Mouse (Mus musculus) forebrain, embryonic 14.5 days (tissue): ENCODE data around the gene Zbtb5. TPM values are rescaled to one million over a fixed set of nuclear protein-coding genes. Genes with fewer than 3 reads are reported as not detected.

Source experiments
- ATAC-seq: fragments of 200-750 bp; cut with Nextera tagmentation; 2 replicates; pipeline ENCODE4 v1.8.0; 2017; ENCODE audit warnings: mild to moderate bottlenecking, moderate library complexity
- DNase-seq: peaks from one replicate; pipeline ENCODE4 v3.0.0-alpha.2; 2015; ENCODE audit warnings: low spot score
- H3K27ac ChIP-seq: fragments of 300-500 bp; sonication (generic); 2 replicates; pipeline ENCODE4 v1.5.1; 2014; ENCODE audit warnings: low read depth, mild to moderate bottlenecking, control low read depth, low read length, moderate library complexity
- H3K27me3 ChIP-seq: fragments of 300-500 bp; sonication (generic); replicated peaks from 2 replicates; pipeline ENCODE4 v1.6.1; 2014; ENCODE audit warnings: low read length, control low read depth, mixed read lengths; ENCODE audit not compliant: control insufficient read depth, insufficient read depth
- H3K36me3 ChIP-seq: fragments of 300-500 bp; sonication (generic); 2 replicates; pipeline ENCODE4 v1.6.1; 2014; ENCODE audit warnings: low read length, control low read depth; ENCODE audit not compliant: control insufficient read depth, insufficient read depth
- H3K4me1 ChIP-seq: fragments of 300-500 bp; sonication (generic); 2 replicates; pipeline ENCODE4 v1.6.1; 2014; ENCODE audit warnings: antibody characterized with exemption, low read length, control low read depth; ENCODE audit not compliant: control insufficient read depth, insufficient read depth
- H3K4me2 ChIP-seq: fragments of 300-500 bp; sonication (generic); 2 replicates; pipeline ENCODE4 v1.6.1; 2014; ENCODE audit warnings: mild to moderate bottlenecking, control low read depth, low read length
- H3K4me3 ChIP-seq: fragments of 300-500 bp; sonication (generic); 2 replicates; pipeline ENCODE4 v1.5.1; 2014; ENCODE audit warnings: low read depth, low read length, control low read depth
- H3K9ac ChIP-seq: fragments of 300-500 bp; sonication (generic); 2 replicates; pipeline ENCODE4 v1.6.1; 2014; ENCODE audit warnings: mild to moderate bottlenecking, low read length, control low read depth, moderate library complexity
- H3K9me3 ChIP-seq: fragments of 300-500 bp; sonication (generic); replicated peaks from 2 replicates; pipeline ENCODE4 v1.6.1; 2016; ENCODE audit warnings: low read length, control low read depth, mixed read lengths; ENCODE audit not compliant: control insufficient read depth
- WGBS: fragments of 180-500 bp; shearing (Covaris S2); extraction: QIAGEN DNeasy Blood & Tissue Kit; methylation state at CpG from one replicate; pipeline ENCODE4 v1.1.7; 2014; 5-methylcytosine and 5-hydroxymethylcytosine counted together
- polyA plus RNA-seq: library from polyadenylated mRNA; unstranded; fragments of >200 nt; fragmentation: Nextera tagmentation; extraction: Ambion mirVana; gene quantifications from 2 replicates; pipeline ENCODE4 v1.2.1, GENCODE M21; 2014

Gene Zbtb5
- polyA plus RNA-seq, 1 experiment from 2014 or later, result 48.9 TPM

DNA sequence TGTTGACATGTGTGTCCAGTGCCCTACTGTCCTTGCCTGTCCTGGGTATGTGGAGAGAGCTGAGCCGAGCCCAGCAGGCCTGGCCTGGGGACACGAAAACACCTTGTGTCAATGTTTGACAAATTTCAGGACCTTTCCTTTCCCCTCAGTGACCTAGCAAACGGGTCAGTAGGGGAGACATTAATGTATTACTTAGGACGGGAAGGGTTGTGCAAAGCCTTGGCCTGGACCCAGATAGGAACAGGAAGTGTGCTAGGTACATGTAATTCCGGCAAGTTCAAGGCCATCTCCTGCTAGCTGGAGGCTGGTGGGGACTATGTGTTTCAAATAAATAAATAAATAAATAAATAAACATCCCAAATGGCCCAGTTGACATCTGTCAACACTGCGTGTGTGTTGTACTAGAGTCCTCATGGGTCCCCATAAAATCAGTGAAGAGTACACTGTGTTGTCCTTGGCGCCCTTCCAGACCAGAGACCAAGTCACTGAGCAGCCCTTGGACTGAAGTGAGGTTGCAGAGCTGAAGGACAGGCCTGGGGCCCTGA lies 32.3 kb downstream of the Zbtb5 start:
- ATAC-seq (no peak), DNase-seq (no peak)
- H3K27me3 ChIP-seq, result no peaks in the 10 kb centered on the region
- H3K27ac ChIP-seq, result no peak overlapping the region
- no peaks in the 10 kb centered on the region for H3K4me1 ChIP-seq
- H3K9me3 ChIP-seq, result no peaks in the 10 kb centered on the region
- no peaks in the 10 kb centered on the region for H3K36me3 ChIP-seq
- H3K4me3 ChIP-seq, result no peak overlapping the region
- no peak overlapping the region for H3K4me2 ChIP-seq
- 87% methylated on average over 7 of the region's 7 CpGs for WGBS
- no peak overlapping the region for H3K9ac ChIP-seq

DNA sequence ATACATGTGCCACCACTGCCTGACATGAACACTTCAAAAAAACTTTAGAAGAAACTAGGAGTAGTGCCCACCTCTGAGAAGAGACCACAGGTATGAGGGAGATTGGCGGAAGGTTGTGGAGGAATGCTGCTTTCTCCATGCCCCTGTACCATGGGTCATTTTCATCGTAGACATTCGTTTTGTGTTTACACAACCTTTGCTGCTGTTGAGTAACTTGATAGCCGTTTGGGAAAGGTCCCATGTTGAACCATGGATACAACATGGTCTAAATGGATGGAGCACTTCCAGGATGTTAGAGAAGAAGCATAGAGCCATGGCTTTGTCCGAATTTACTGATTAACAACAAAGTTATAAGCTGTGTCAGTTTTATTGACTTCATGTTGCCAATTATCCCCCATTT lies 34.0 kb downstream of the Zbtb5 start:
- Histone ChIP-seq H3K27me3 (no peaks in the 10 kb centered on the region), H3K9me3 (no peaks in the 10 kb centered on the region), H3K27ac (no peak overlapping the region), H3K4me2 (no peak overlapping the region), H3K36me3 (no peaks in the 10 kb centered on the region), H3K4me3 (no peak overlapping the region), H3K9ac (no peak overlapping the region), H3K4me1 (peaks cover 3% of the 10 kb centered on the region; the same call in 1 of the 2 replicates)
- ATAC-seq (no peak), DNase-seq (no peak)
- 83% methylated on average over 5 of the region's 5 CpGs for WGBS

DNA sequence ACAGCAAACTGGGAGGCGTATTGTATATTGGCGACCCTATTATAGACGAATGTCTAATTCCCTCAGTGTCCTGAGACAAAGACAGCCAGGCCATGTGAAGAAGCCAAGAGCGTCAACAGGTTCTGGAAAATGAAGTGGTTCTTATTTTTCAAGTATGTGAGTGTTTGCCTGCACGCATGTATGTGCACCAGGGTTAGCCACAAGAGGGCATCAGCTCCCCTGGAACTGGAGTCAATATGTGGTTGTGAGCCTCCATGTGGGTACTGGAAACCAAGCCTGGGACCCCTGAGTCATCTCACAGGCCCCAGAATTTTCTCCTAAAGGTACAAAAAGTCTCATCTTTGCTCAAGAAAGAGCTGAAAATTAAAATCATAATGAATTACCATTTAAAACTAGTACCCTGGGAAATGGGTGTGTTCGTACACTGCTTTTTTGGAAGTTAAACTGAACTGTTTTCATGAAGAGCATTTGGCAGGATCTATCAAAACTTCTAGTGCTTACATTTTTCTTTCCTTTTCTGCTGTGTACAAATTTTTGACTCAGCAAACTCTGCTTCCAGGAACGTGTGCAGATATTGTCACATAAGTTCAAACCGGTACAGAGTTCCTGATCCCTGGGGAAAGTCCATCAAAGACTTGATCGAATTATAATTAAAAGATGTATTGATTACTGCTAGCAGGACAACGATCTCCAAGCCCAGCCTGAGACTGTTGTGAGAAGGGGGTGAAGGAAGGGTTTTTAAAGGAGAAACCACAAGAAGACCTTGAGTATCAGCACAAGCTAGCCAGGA lies 35.1 kb downstream of the Zbtb5 start:
- no peaks in the 10 kb centered on the region for H3K27me3 ChIP-seq
- WGBS, result 88% methylated on average over 10 of the region's 10 CpGs
- H3K27ac ChIP-seq, result no peak overlapping the region
- no peak for ATAC-seq
- no peak overlapping the region for H3K9ac ChIP-seq
- H3K4me2 ChIP-seq, result no peak overlapping the region
- DNase-seq, result no peak
- H3K9me3 ChIP-seq, result no peaks in the 10 kb centered on the region
- no peaks in the 10 kb centered on the region for H3K36me3 ChIP-seq
- peaks cover 3% of the 10 kb centered on the region; the same call in 1 of the 2 replicates for H3K4me1 ChIP-seq
- no peak overlapping the region for H3K4me3 ChIP-seq

DNA sequence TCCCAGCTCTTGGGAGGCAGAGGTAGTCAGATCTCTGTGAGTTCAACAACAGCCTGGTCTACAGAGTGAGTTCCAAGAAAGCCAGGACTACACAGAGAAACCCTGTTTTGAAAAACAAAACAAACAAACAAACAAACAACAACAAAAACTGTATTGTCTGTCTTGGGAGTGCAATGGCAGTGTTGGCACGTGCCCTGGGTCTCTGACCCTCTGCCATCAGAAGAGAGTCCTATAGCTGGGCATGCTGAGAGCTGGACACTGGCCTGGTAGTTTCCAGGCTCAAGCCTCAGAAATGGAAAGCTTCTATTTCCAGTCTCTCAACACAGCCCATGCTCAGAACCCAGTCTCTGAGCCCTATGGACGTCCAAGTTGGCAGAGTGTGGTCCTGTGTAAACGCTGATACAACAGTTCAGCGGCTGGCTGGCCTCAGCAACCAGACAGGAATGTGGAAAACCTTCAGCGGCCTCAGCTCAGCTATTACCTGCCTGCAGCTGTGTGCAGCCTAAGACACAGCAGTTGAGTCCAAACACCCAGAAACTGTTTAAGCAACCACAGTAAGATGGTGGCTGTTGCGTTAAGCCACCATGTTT lies 36.1 kb downstream of the Zbtb5 start:
- ATAC-seq (no peak), DNase-seq (no peak)
- H3K4me3 ChIP-seq, result no peak overlapping the region
- no peak overlapping the region for H3K4me2 ChIP-seq
- H3K27me3 ChIP-seq, result no peaks in the 10 kb centered on the region
- no peak overlapping the region for H3K27ac ChIP-seq
- H3K36me3 ChIP-seq, result no peaks in the 10 kb centered on the region
- no peaks in the 10 kb centered on the region for H3K9me3 ChIP-seq
- H3K4me1 ChIP-seq, result peaks cover 3% of the 10 kb centered on the region; the same call in 1 of the 2 replicates
- no peak overlapping the region for H3K9ac ChIP-seq
- WGBS, result 83% methylated on average over 6 of the region's 6 CpGs

DNA sequence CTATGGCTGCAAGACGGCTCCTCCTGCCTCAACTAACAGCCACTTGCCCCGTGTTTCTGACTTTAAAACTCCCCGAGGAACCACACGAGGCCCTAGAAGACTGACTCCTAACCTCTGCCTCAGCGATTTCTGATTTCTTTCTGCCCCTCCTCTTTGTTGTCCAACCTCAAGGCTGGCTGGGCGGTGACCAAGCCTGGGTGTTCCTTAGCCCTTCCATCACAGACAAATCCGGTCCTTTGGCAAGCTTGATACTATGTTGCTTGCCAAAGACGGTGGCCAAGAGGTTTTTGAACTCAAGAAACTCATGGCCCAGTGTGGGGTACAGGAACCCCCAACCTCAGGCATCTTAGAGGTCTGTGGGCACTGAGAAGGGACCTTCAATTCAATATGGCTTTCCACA lies 37.9 kb downstream of the Zbtb5 start:
- Histone ChIP-seq H3K4me2 (no peak overlapping the region), H3K4me3 (no peak overlapping the region), H3K27ac (no peak overlapping the region), H3K27me3 (no peaks in the 10 kb centered on the region), H3K4me1 (peaks cover 3% of the 10 kb centered on the region; the same call in 1 of the 2 replicates), H3K9ac (no peak overlapping the region), H3K36me3 (no peaks in the 10 kb centered on the region), H3K9me3 (no peaks in the 10 kb centered on the region)
- WGBS, result 81% methylated on average over 8 of the region's 8 CpGs
- no peak for DNase-seq
- no peak for ATAC-seq

DNA sequence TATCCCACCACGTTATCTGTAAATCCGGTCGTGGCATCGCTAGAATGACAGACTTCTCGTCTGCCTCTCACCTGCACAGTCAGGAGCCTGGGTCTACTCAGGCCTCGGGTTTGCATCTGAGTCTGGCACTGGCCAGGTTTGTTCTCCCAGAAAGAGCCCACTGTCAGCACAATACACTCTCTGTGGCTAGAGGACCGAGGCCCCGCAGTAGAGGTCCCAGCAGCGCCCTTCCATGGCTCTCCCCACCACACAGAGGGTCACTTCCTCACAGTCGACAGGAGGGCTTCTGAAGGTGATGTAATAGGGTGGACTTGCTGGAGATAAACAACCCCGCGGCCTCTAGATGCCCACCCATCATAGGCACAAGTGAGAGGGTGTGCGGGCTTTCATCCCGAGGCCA lies 38.3 kb downstream of the Zbtb5 start:
- Histone ChIP-seq H3K4me1 (peaks cover 3% of the 10 kb centered on the region; the same call in 1 of the 2 replicates), H3K9me3 (no peaks in the 10 kb centered on the region), H3K4me3 (no peak overlapping the region), H3K4me2 (peak overlapping the region; percentile 32), H3K27me3 (no peaks in the 10 kb centered on the region), H3K36me3 (no peaks in the 10 kb centered on the region), H3K9ac (0 out of 2 replicates have a peak overlapping the region, but pooled peaks have one; percentile 32), H3K27ac (no peak overlapping the region)
- WGBS, result 57% methylated on average over 14 of the region's 14 CpGs
- DNase-seq, result no peak
- peak; percentile 42; the same call in 1 of the 2 replicates for ATAC-seq

DNA sequence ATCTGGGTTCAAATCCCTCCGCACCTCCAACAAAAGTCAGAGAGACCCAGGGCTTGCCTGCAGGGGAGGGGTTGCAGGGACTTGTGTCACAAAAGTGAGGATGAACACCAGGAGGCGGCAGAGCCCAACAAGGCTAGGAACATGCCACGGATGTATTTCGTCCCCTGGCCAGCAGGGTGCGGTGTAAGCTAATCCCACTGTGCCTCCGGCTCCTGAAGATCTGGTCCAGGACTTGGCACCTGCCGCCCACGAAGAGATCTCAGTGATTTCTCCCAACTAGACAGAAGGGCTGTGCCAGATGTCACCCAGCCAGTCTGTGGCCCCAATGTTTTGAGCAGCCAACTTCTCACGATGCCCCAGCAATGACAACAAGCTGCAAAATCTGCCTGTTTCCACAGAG lies 38.8 kb downstream of the Zbtb5 start:
- H3K9ac ChIP-seq, result 0 out of 2 replicates have a peak overlapping the region, but pooled peaks have one; percentile 32
- no peaks in the 10 kb centered on the region for H3K27me3 ChIP-seq
- H3K36me3 ChIP-seq, result no peaks in the 10 kb centered on the region
- no peaks in the 10 kb centered on the region for H3K9me3 ChIP-seq
- ATAC-seq (peak; percentile 68), DNase-seq (peak; percentile 83)
- H3K4me2 ChIP-seq, result peak overlapping the region; percentile 32
- no peak overlapping the region for H3K4me3 ChIP-seq
- H3K4me1 ChIP-seq, result peaks cover 3% of the 10 kb centered on the region; the same call in 1 of the 2 replicates
- WGBS, result 10% methylated on average over 9 of the region's 9 CpGs
- no peak overlapping the region for H3K27ac ChIP-seq

DNA sequence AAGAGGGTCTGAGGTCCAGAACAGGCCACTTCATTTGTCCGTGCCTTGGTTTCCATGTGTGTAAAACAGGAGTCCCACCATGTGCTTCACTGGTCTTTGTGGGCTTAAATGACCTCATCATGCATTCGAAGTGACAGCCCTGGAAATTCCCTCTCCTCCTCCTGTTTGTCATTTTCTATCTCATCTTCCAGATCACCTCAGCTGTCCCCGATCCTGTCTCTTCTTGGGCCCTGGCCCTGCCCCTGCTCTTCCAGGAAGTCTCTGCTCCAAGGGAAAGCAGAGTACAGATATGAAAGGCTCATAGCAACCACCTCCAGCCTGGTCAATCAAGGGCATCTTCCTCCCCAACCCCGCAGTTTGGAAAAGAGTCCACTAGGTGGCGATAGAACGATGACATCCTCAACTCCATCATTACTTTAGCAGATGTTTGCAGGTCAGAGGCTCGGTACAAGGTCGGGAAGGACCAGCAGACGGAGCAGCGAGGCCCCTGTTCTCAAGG lies 41.6 kb downstream of the Zbtb5 start:
- no peaks in the 10 kb centered on the region for H3K36me3 ChIP-seq
- H3K27ac ChIP-seq, result no peak overlapping the region
- ATAC-seq, result no peak
- no peaks in the 10 kb centered on the region for H3K9me3 ChIP-seq
- peaks cover 3% of the 10 kb centered on the region; the same call in 1 of the 2 replicates for H3K4me1 ChIP-seq
- DNase-seq, result peak; percentile 49
- no peak overlapping the region for H3K4me2 ChIP-seq
- H3K9ac ChIP-seq, result no peak overlapping the region
- H3K27me3 ChIP-seq, result no peaks in the 10 kb centered on the region
- H3K4me3 ChIP-seq, result no peak overlapping the region
- 22% methylated on average over 10 of the region's 10 CpGs for WGBS
